Mouse (Mus musculus) CD8-positive naive resting alpha-beta T cell, adult 57 days (primary cell): ENCODE data around the gene Pdia2. TPM values are rescaled to one million over a fixed set of nuclear protein-coding genes. Genes with fewer than 3 reads are reported as not detected.

Experiments used
- total RNA-seq: library from RNA; stranded (reverse); gene quantifications from one replicate; pipeline ENCODE4 v1.2.4, GENCODE M21; 2023

The Pdia2 gene
- total RNA-seq = 0.89 TPM

DNA sequence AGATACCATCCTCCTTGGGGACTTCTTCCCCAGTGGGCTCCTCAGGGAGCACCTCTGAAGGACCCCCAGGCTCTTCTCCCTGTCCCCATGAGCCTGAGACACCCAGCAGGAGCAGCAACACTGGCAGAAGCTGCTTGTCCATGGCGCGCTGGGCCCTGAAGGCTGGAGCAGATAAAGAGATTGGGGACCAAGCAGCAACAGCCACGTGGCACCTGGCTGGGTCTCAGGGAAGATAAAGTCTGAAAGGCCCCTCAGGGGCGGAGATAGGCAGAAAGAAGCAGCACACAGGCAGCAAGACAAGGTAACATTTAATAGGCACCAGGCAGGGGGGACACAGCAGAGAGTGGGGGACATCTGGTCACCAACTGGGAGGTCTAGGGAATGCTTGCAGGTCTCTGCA lies at the start of gene Pdia2:
TSS of gene Pdia2 (minus strand) at position 196 of the 400 bp plus-strand sequence.

DNA sequence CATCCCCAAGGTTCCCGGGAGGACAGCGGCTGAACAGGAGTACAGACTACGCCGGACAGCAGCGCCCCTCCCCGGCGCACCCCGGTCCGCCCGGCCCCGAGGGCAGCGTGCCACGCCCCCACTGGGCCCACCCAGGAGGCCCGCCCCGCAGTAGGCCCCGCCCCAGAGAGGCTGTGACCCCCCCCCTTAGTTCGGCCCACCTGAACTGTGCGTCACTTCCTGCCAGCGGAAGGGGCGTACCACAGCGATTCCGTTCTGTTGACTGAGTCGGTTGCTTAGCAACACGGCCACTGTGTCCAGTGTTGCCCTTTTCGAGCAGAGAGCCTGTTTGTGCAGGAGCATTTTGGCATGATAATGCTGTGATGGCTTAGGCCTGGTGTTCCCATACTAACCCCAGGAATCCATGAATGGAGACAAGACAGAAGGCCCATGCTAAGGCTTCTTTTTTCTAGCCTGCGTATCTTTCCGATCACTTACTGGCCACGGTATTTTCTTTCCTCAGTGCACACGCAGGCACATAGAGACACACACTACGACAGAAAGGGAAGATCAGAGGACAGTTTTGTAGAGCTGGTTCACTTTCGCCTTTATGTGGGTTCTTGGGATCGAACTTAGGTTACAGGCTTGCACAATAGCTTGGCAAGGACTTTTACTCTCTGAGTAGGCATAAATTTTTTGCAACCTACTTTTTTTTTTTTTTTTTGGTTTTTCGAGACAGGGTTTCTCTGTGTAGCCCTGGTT lies 45.4 kb upstream of the Pdia2 start, which contains the start of gene Fam234a:
TSS of gene Fam234a (minus strand) at position 142 of the 741 bp plus-strand sequence.

GRCm38 (mm10) chr17:26207686-26208085 lies 8.8 kb upstream of the Pdia2 start, which contains the start of gene Arhgdig:
Gene Arhgdig (minus strand): TSS chr17:26207786.

DNA sequence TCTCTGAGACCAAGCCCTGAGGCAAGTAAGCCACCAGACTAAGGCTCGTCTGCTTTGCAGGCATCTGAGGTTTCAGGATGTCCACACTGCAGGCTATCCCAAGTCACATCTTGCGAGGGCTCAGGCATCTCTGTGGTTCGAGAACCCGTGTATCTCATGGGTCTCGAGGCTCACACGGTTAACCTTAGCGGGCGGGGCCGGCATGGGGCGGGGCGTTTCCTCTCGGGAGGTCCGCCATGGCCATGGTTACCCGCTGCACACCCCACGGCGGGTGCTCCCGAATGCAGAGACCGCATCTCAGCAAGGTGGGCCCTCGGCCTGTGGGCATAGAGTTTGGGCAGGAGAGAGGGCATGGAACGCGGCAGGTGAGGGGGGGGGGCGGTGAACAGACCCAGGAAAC lies 3.9 kb upstream of the Pdia2 start, which contains the start of gene Rgs11:
TSS of gene Rgs11 (plus strand) at position 215 of the 400 bp plus-strand sequence.

Other genes starting within 250 kb of the Pdia2 start
- not detected for gene A930017K11Rik, start 246.5 kb downstream of the Pdia2 start, total RNA-seq
- 39.1 TPM for gene Capn15, start 213.3 kb downstream of the Pdia2 start, total RNA-seq
- gene Rab11fip3, start 129.5 kb downstream of the Pdia2 start, total RNA-seq = 13.4 TPM
- gene Decr2, start 108.8 kb downstream of the Pdia2 start, total RNA-seq = 3.7 TPM
- 3.5 TPM for gene Nme4, start 103.5 kb downstream of the Pdia2 start, total RNA-seq
- 20.9 TPM for gene Tmem8, start 85.8 kb downstream of the Pdia2 start, total RNA-seq
- 44.1 TPM for gene Mrpl28, start 75.6 kb downstream of the Pdia2 start, total RNA-seq
- 114 TPM for gene Axin1, start 60.4 kb downstream of the Pdia2 start, total RNA-seq
- 34.2 TPM for gene Rgs11, start 3.9 kb upstream of the Pdia2 start, total RNA-seq
- not detected for gene Arhgdig, start 8.7 kb upstream of the Pdia2 start, total RNA-seq
- gene Fam234a, start 45.2 kb upstream of the Pdia2 start, total RNA-seq = 44.4 TPM
- gene Luc7l, start 53.8 kb upstream of the Pdia2 start, total RNA-seq = 106 TPM
- 0.46 TPM for gene Neurl1b, start 215.7 kb upstream of the Pdia2 start, total RNA-seq